Mouse (Mus musculus) adrenal gland, postnatal 36 days (tissue): ENCODE data around the gene Gm20388. TPM values are rescaled to one million over a fixed set of nuclear protein-coding genes. Genes with fewer than 3 reads are reported as not detected.

Experiments used
- DNase-seq, 2 experiments: peaks; one replicate each; pipeline ENCODE4 v3.0.0; 2021; ENCODE audit warnings: mixed read lengths in 1 of 2
- total RNA-seq, 2 experiments: library from RNA; stranded (reverse); gene quantifications; 2 replicates each; pipeline ENCODE4 v1.2.3; 2021

Gene Gm20388
- total RNA-seq, 2 experiments from 2014 or later: 2.4 to 7.4 TPM

GRCm38 (mm10) chr8:122464985-122465384, 2554.3 kb downstream of the Gm20388 start:
- peak in 1 of 2 experiments; percentile 60 for DNase-seq

GRCm38 (mm10) chr8:122467816-122468215, 2557.2 kb downstream of the Gm20388 start:
- no peak for DNase-seq

- no peak for DNase-seq
Observed at GRCm38 (mm10) chr8:122469407-122469806, 2558.8 kb downstream of the Gm20388 start.

GRCm38 (mm10) chr8:122469965-122470364, 2559.3 kb downstream of the Gm20388 start:
- DNase-seq: no peak

GRCm38 (mm10) chr8:122470691-122471090, 2560.1 kb downstream of the Gm20388 start:
- no peak for DNase-seq

GRCm38 (mm10) chr8:122473911-122474421, 2563.3 kb downstream of the Gm20388 start:
- DNase-seq: no peak

GRCm38 (mm10) chr8:122474951-122475560, 2564.4 kb downstream of the Gm20388 start:
- peak; percentile 74 to 78 for DNase-seq

GRCm38 (mm10) chr8:122475580-122476320, 2565.1 kb downstream of the Gm20388 start, which contains the start of the genes Rnf166 and Ctu2:
Rnf166 (minus strand) TSS chr8:122476064.
Ctu2 (plus strand) TSS chr8:122476143.
- peak; percentile 94 to 96 for DNase-seq

GRCm38 (mm10) chr8:122482448-122482847, 2571.8 kb downstream of the Gm20388 start:
- DNase-seq: no peak

GRCm38 (mm10) chr8:122483877-122484276, 2573.2 kb downstream of the Gm20388 start:
- no peak for DNase-seq

- no peak for DNase-seq
Observed at GRCm38 (mm10) chr8:122484831-122485230, 2574.2 kb downstream of the Gm20388 start.

- DNase-seq: no peak
Observed at GRCm38 (mm10) chr8:122488387-122488786, 2577.7 kb downstream of the Gm20388 start.

- peak; percentile 34 to 62 for DNase-seq
Observed at GRCm38 (mm10) chr8:122497016-122497734, 2586.5 kb downstream of the Gm20388 start.

GRCm38 (mm10) chr8:122497912-122498311, 2587.3 kb downstream of the Gm20388 start:
- no peak for DNase-seq

GRCm38 (mm10) chr8:122500856-122501255, 2590.2 kb downstream of the Gm20388 start:
- peak; percentile 79 to 86 for DNase-seq

- DNase-seq: no peak
Observed at GRCm38 (mm10) chr8:122511552-122511951, 2600.9 kb downstream of the Gm20388 start.

- DNase-seq: no peak
Observed at GRCm38 (mm10) chr8:122512392-122512791, 2601.8 kb downstream of the Gm20388 start.

- DNase-seq: no peak
Observed at GRCm38 (mm10) chr8:122515699-122516098, 2605.1 kb downstream of the Gm20388 start.

- peak in 1 of 2 experiments; percentile 25 for DNase-seq
Observed at GRCm38 (mm10) chr8:122517541-122518190, 2607.0 kb downstream of the Gm20388 start.

- DNase-seq: no peak
Observed at GRCm38 (mm10) chr8:122520611-122521010, 2610.0 kb downstream of the Gm20388 start.

- peak; percentile 46 to 74 for DNase-seq
Observed at GRCm38 (mm10) chr8:122522796-122523651, 2612.4 kb downstream of the Gm20388 start.
